Comparison of ENCODE assay signal across 19 mouse cellular contexts in genomic region chr11:68339331-68339730, GRCm38 (mm10).
DNase-seq lines count a peak whose midpoint lies in the region; TF ChIP-seq lines count a peak whose summit lies in the region.
"Had no signal": no experiment of that assay in that cellular context is flagged by ENCODE, and none has a peak within 500 bp of the region (broad histone marks: within the 10 kb centered on the region; RNA-seq: fewer than 3 reads in every experiment).

No protein-coding gene starts in this region.

- DNase-seq in adrenal gland, postnatal 14 days: peak; percentile 23
- no peak for DNase-seq in adrenal gland, adult 2 months
- DNase-seq in gastrocnemius, adult 2 months: no peak
- no peak for DNase-seq in gastrocnemius, postnatal 36 days
- DNase-seq in adipocyte (ENCODE audit: low spot score): peak; percentile 7
- DNase-seq: adrenal gland, adult 8-10 months; adrenal gland, postnatal 25 days; B cell, adult 2 months; cerebellum, adult 11 months; cerebellum, adult 18-20 months; cerebellum, adult 8-10 months; cerebellum, adult 9-11 months; cerebellum, postnatal 25 days; embryo, embryonic 11 days had no signal

- no peak overlapping the region for H3K4me3 ChIP-seq in gastrocnemius, adult 2 months
- H3K4me3 ChIP-seq: embryonic facial prominence, embryonic 13.5 days; embryonic facial prominence, embryonic 15.5 days; erythroblast, embryonic 14.5 days; forebrain, embryonic 10.5 days; forebrain, embryonic 12.5 days had no signal

- intact Hi-C loops in gastrocnemius, adult 2 months (cut with DNase I): no loop called here
- intact Hi-C loops in gastrocnemius, postnatal 36 days (cut with DNase I): no loop called here

- peak overlapping the region; percentile 81 for H3K27ac ChIP-seq in gastrocnemius, adult 2 months
- H3K27ac ChIP-seq: embryonic facial prominence, embryonic 13.5 days; embryonic facial prominence, embryonic 15.5 days; forebrain, embryonic 10.5 days; forebrain, embryonic 12.5 days had no signal

- TF ChIP-seq CTCF in gastrocnemius, adult 2 months (IDR thresholded peaks at IDR 0.05): no peak

Comparison
In these comparisons a context has a peak if more than half of its experiments do, and no peak if none do; other contexts are left out.
1. DNase-seq: peak in adrenal gland, postnatal 14 days (single experiment) and adipocyte (single experiment); none in adrenal gland, adult 2 months (single experiment), gastrocnemius, adult 2 months (single experiment) and gastrocnemius, postnatal 36 days (0 of 2).